Mouse (Mus musculus): ENCODE results near the gene Dab2ip. TPM values are rescaled to one million over a fixed set of nuclear protein-coding genes. Genes with fewer than 3 reads are reported as not detected.

Dab2ip gene
- polyA plus RNA-seq, 1 experiment from 2014 or later = 62.4 TPM

DNA sequence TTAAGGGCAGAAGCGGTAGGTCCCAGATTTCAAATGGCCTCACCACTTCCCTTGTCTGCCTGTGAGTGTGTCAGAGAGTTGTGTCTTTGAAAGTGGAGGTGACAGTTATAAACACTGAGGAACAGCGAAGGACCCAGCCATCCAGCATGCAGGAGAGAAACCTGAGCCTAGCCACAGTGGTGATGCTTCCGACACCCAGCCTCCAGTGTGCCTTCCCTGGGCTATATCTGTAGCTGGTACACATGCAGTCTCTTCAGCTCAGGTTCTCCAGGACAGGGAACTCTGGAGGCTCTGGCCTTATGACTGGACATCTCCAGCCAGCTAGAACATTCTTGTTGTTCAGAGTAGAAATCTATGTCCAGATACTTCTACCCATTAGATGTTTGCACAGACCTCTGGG is 25.9 kb downstream of the Dab2ip start:
- Histone ChIP-seq H3K4me1 (peaks cover 36% of the 10 kb centered on the region), H3K9ac (replicated peaks) (no peak overlapping the region), H3K4me2 (no peak overlapping the region), H3K27ac (replicated peaks) (no peak overlapping the region), H3K4me3 (replicated peaks) (no peak overlapping the region), H3K27me3 (replicated peaks) (peaks cover 54% of the 10 kb centered on the region), H3K36me3 (no peaks in the 10 kb centered on the region), H3K9me3 (replicated peaks) (no peaks in the 10 kb centered on the region)
- WGBS = 92% methylated on average over 3 of the region's 3 CpGs
- ATAC-seq (ENCODE audit: low FRiP score) = no peak

DNA sequence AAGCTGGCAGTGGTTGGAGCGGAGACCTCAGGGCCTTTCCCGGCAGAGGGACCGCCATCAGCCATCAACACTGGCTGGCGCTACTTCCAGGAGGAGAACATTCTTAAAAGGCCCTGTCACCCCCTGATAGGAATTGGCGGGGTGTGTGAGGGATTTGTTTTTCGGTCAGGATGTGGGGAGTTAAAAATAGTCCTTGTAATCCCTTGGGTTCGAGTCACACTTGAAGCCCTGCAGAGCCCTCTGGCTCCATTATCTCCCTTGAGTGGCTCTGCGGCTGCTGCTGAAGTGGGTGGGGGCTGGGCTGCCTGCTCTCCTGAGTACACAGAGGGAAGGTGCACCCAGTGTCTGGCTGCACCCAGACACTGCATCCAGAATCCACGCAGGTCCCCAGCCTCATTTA is 30.3 kb downstream of the Dab2ip start:
- H3K36me3 ChIP-seq = no peaks in the 10 kb centered on the region
- H3K4me2 ChIP-seq = no peak overlapping the region
- 51% methylated on average over 9 of the region's 9 CpGs for WGBS
- no peaks in the 10 kb centered on the region for H3K9me3 ChIP-seq (replicated peaks)
- H3K4me3 ChIP-seq (replicated peaks) = no peak overlapping the region
- peaks cover 20% of the 10 kb centered on the region for H3K27me3 ChIP-seq (replicated peaks)
- ATAC-seq (ENCODE audit: low FRiP score) = no peak
- H3K27ac ChIP-seq (replicated peaks) = no peak overlapping the region
- peaks cover 28% of the 10 kb centered on the region for H3K4me1 ChIP-seq
- H3K9ac ChIP-seq (replicated peaks) = no peak overlapping the region

DNA sequence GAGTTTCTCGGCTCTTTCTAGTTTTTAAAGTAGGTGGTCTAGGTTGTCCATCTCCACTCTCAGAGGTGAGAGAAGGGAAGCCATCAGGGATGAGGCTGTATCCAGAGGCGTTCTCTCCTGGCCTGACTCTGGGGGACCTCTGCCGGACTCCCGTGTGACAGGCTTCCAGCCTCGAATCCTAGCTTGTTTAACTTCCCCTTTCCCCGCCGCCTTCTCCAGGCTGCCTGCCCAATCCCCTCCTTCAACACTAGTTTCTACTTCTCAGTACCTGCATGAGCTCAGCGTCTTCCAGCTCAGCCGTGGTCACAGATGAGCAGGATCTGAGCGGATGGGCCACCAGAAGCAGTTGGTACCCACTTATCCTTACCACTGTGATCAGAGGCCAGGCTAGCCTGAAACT is 31.3 kb downstream of the Dab2ip start:
- 78% methylated on average over 10 of the region's 10 CpGs for WGBS
- Histone ChIP-seq H3K9ac (replicated peaks) (no peak overlapping the region), H3K4me2 (no peak overlapping the region), H3K36me3 (no peaks in the 10 kb centered on the region), H3K27ac (replicated peaks) (no peak overlapping the region), H3K27me3 (replicated peaks) (peaks cover 10% of the 10 kb centered on the region), H3K4me3 (replicated peaks) (no peak overlapping the region), H3K9me3 (replicated peaks) (no peaks in the 10 kb centered on the region), H3K4me1 (peaks cover 28% of the 10 kb centered on the region)
- ATAC-seq (ENCODE audit: low FRiP score) = no peak

DNA sequence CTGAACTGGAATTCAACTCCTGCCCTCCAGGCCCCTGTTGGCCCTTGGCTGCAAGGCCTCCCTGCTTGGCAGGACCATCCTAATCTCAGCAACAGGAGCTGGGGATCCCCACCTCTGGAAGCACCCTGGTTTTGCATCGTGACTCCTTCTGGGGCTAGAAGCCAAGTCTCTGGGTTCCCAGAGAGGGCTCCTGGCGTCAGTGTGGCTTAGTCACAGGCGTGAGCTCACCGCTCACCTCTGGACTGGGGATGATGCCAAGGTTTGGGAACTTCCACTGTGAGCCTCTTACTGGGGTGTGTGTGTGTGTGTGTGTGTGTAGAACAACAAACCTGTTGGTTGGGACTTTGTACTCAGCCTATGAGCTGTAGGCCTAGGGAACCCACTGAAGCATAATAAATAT is 31.7 kb downstream of the Dab2ip start:
- H3K4me2 ChIP-seq = no peak overlapping the region
- H3K9ac ChIP-seq (replicated peaks) = no peak overlapping the region
- peaks cover 28% of the 10 kb centered on the region for H3K4me1 ChIP-seq
- peaks cover 6% of the 10 kb centered on the region; the same call in 1 of the 2 replicates for H3K27me3 ChIP-seq (replicated peaks)
- 72% methylated on average over 4 of the region's 4 CpGs for WGBS
- ATAC-seq (ENCODE audit: low FRiP score) = no peak
- H3K9me3 ChIP-seq (replicated peaks) = no peaks in the 10 kb centered on the region
- no peak overlapping the region for H3K4me3 ChIP-seq (replicated peaks)
- no peaks in the 10 kb centered on the region for H3K36me3 ChIP-seq
- no peak overlapping the region for H3K27ac ChIP-seq (replicated peaks)

GRCm38 (mm10) chr2:35591961-35592724 is 34.1 kb downstream of the Dab2ip start:
- H3K4me2 ChIP-seq = no peak overlapping the region
- 62% methylated on average over 14 of the region's 14 CpGs for WGBS
- no peak overlapping the region for H3K9ac ChIP-seq (replicated peaks)
- H3K36me3 ChIP-seq = no peaks in the 10 kb centered on the region
- H3K4me1 ChIP-seq = peaks cover 27% of the 10 kb centered on the region
- H3K4me3 ChIP-seq (replicated peaks) = no peak overlapping the region
- no peak overlapping the region for H3K27ac ChIP-seq (replicated peaks)
- no peak for ATAC-seq (ENCODE audit: low FRiP score)
- H3K27me3 ChIP-seq (replicated peaks) = 0 out of 2 replicates have a peak, but pooled peaks cover 3% of the 10 kb centered on the region
- no peaks in the 10 kb centered on the region for H3K9me3 ChIP-seq (replicated peaks)

GRCm38 (mm10) chr2:35592725-35593392 is 34.8 kb downstream of the Dab2ip start:
- Histone ChIP-seq H3K27ac (replicated peaks) (no peak overlapping the region), H3K4me2 (no peak overlapping the region), H3K9me3 (replicated peaks) (no peaks in the 10 kb centered on the region), H3K9ac (replicated peaks) (no peak overlapping the region), H3K27me3 (replicated peaks) (0 out of 2 replicates have a peak, but pooled peaks cover 3% of the 10 kb centered on the region), H3K4me1 (peaks cover 20% of the 10 kb centered on the region), H3K36me3 (no peaks in the 10 kb centered on the region), H3K4me3 (replicated peaks) (no peak overlapping the region)
- WGBS = 65% methylated on average over 9 of the region's 9 CpGs
- ATAC-seq (ENCODE audit: low FRiP score) = no peak

- no peaks in the 10 kb centered on the region for H3K36me3 ChIP-seq
- peaks cover 14% of the 10 kb centered on the region; the same call in 1 of the 2 replicates for H3K4me1 ChIP-seq
- H3K27me3 ChIP-seq (replicated peaks) = no peaks in the 10 kb centered on the region
- no peak overlapping the region for H3K4me3 ChIP-seq (replicated peaks)
- WGBS = 62% methylated on average over 7 of the region's 7 CpGs
- no peak for ATAC-seq (ENCODE audit: low FRiP score)
- no peak overlapping the region for H3K27ac ChIP-seq (replicated peaks)
- no peak overlapping the region for H3K9ac ChIP-seq (replicated peaks)
- no peak overlapping the region for H3K4me2 ChIP-seq
- no peaks in the 10 kb centered on the region for H3K9me3 ChIP-seq (replicated peaks)
These were observed 35.8 kb downstream of the Dab2ip start for GRCm38 (mm10) chr2:35593889-35594288.

GRCm38 (mm10) chr2:35595102-35595501 is 37.0 kb downstream of the Dab2ip start:
- 79% methylated on average over 1 of the region's 1 CpGs for WGBS
- no peak for ATAC-seq (ENCODE audit: low FRiP score)
- no peak overlapping the region for H3K27ac ChIP-seq (replicated peaks)

GRCm38 (mm10) chr2:35595718-35596117 is 37.7 kb downstream of the Dab2ip start:
- Histone ChIP-seq H3K27me3 (replicated peaks) (no peaks in the 10 kb centered on the region), H3K27ac (replicated peaks) (no peak overlapping the region), H3K9me3 (replicated peaks) (no peaks in the 10 kb centered on the region), H3K9ac (replicated peaks) (no peak overlapping the region), H3K4me1 (peaks cover 14% of the 10 kb centered on the region; the same call in 1 of the 2 replicates), H3K36me3 (no peaks in the 10 kb centered on the region), H3K4me2 (no peak overlapping the region), H3K4me3 (replicated peaks) (no peak overlapping the region)
- no peak for ATAC-seq (ENCODE audit: low FRiP score)
- WGBS = 67% methylated on average over 5 of the region's 5 CpGs

More at GRCm38 (mm10) chr2:35595102-35595501, 37.0 kb downstream of the Dab2ip start:
- H3K9ac ChIP-seq (replicated peaks) = no peak overlapping the region
- no peak overlapping the region for H3K4me3 ChIP-seq (replicated peaks)
- H3K27me3 ChIP-seq (replicated peaks) = no peaks in the 10 kb centered on the region
- no peak overlapping the region for H3K4me2 ChIP-seq
- H3K4me1 ChIP-seq = peaks cover 14% of the 10 kb centered on the region; the same call in 1 of the 2 replicates
- H3K36me3 ChIP-seq = no peaks in the 10 kb centered on the region
- H3K9me3 ChIP-seq (replicated peaks) = no peaks in the 10 kb centered on the region

- 79% methylated on average over 4 of the region's 4 CpGs for WGBS
- no peak overlapping the region for H3K27ac ChIP-seq (replicated peaks)
- no peak overlapping the region for H3K4me2 ChIP-seq
- no peak for ATAC-seq (ENCODE audit: low FRiP score)
- H3K9ac ChIP-seq (replicated peaks) = no peak overlapping the region
- no peaks in the 10 kb centered on the region for H3K27me3 ChIP-seq (replicated peaks)
- H3K4me3 ChIP-seq (replicated peaks) = no peak overlapping the region
- H3K4me1 ChIP-seq = peaks cover 13% of the 10 kb centered on the region; the same call in 1 of the 2 replicates
- no peaks in the 10 kb centered on the region for H3K9me3 ChIP-seq (replicated peaks)
- H3K36me3 ChIP-seq = no peaks in the 10 kb centered on the region
These were observed 38.7 kb downstream of the Dab2ip start for GRCm38 (mm10) chr2:35596796-35597195.

- no peak overlapping the region for H3K27ac ChIP-seq (replicated peaks)
- H3K36me3 ChIP-seq = no peaks in the 10 kb centered on the region
- no peak overlapping the region for H3K4me2 ChIP-seq
- H3K4me3 ChIP-seq (replicated peaks) = no peak overlapping the region
- no peak for ATAC-seq (ENCODE audit: low FRiP score)
- H3K9me3 ChIP-seq (replicated peaks) = no peaks in the 10 kb centered on the region
- 89% methylated on average over 3 of the region's 3 CpGs for WGBS
- H3K27me3 ChIP-seq (replicated peaks) = no peaks in the 10 kb centered on the region
- no peak overlapping the region for H3K9ac ChIP-seq (replicated peaks)
- H3K4me1 ChIP-seq = 0 out of 2 replicates have a peak, but pooled peaks cover 2% of the 10 kb centered on the region
These were observed 40.8 kb downstream of the Dab2ip start for GRCm38 (mm10) chr2:35598819-35599218.

- Histone ChIP-seq H3K4me1 (peaks cover 6% of the 10 kb centered on the region; the same call in 1 of the 2 replicates), H3K4me2 (no peak overlapping the region), H3K36me3 (no peaks in the 10 kb centered on the region), H3K27ac (replicated peaks) (no peak overlapping the region), H3K9ac (replicated peaks) (no peak overlapping the region), H3K27me3 (replicated peaks) (no peaks in the 10 kb centered on the region), H3K4me3 (replicated peaks) (no peak overlapping the region), H3K9me3 (replicated peaks) (no peaks in the 10 kb centered on the region)
- ATAC-seq (ENCODE audit: low FRiP score) = no peak
- WGBS = 84% methylated on average over 3 of the region's 3 CpGs
These were observed 43.6 kb downstream of the Dab2ip start for GRCm38 (mm10) chr2:35601665-35602064.
